Mouse (Mus musculus) activated CD4-positive, CD25-positive, alpha-beta regulatory T cell, adult 4 months (primary cell): ENCODE data around the gene Nol6. TPM values are rescaled to one million over a fixed set of nuclear protein-coding genes. Genes with fewer than 3 reads are reported as not detected.

Source experiments
- ATAC-seq: one replicate; pipeline ENCODE4 v1.8.0; 2017
- polyA plus RNA-seq, 2 experiments: library from polyadenylated mRNA; unstranded; fragments of 100-300 nt; shearing (Covaris generic); gene quantifications; one replicate each; pipeline ENCODE4 v1.2.1; 2017

Nol6 gene
- polyA plus RNA-seq, 2 experiments from 2014 or later = 11.8 to 19.0 TPM

GRCm38 (mm10) chr4:41118706-41119292, 5.5 kb downstream of the Nol6 start:
- no peak for ATAC-seq

- ATAC-seq = no peak
Observed at GRCm38 (mm10) chr4:41116817-41117216, 7.4 kb downstream of the Nol6 start.

- no peak for ATAC-seq
Observed at GRCm38 (mm10) chr4:41115793-41116192, 8.5 kb downstream of the Nol6 start.

- ATAC-seq = no peak
Observed at GRCm38 (mm10) chr4:41115074-41115473, 9.2 kb downstream of the Nol6 start.

GRCm38 (mm10) chr4:41114358-41115070, 9.7 kb downstream of the Nol6 start:
- no peak for ATAC-seq

- no peak for ATAC-seq
Observed at GRCm38 (mm10) chr4:41108717-41109425, 15.4 kb downstream of the Nol6 start.

GRCm38 (mm10) chr4:41107440-41107839, 16.8 kb downstream of the Nol6 start:
- no peak for ATAC-seq

- no peak for ATAC-seq
Observed at GRCm38 (mm10) chr4:41102901-41103300, 21.4 kb downstream of the Nol6 start.

GRCm38 (mm10) chr4:41100986-41101385, 23.3 kb downstream of the Nol6 start:
- ATAC-seq = no peak

GRCm38 (mm10) chr4:41098577-41098951, 25.7 kb downstream of the Nol6 start:
- no peak for ATAC-seq

- peak; percentile 57 for ATAC-seq
Observed at GRCm38 (mm10) chr4:41097871-41098576, 26.2 kb downstream of the Nol6 start, which contains the start of gene Aqp3. TSS of gene Aqp3 (minus strand) at chr4:41098183.

GRCm38 (mm10) chr4:41097381-41097780, 26.9 kb downstream of the Nol6 start:
- no peak for ATAC-seq

GRCm38 (mm10) chr4:41096794-41097193, 27.5 kb downstream of the Nol6 start:
- ATAC-seq = no peak

- no peak for ATAC-seq
Observed at GRCm38 (mm10) chr4:41096169-41096568, 28.1 kb downstream of the Nol6 start.

GRCm38 (mm10) chr4:41094361-41094760, 29.9 kb downstream of the Nol6 start:
- ATAC-seq = no peak

- ATAC-seq = no peak
Observed at GRCm38 (mm10) chr4:41092958-41093357, 31.3 kb downstream of the Nol6 start.

GRCm38 (mm10) chr4:41091391-41091790, 32.9 kb downstream of the Nol6 start:
- ATAC-seq = no peak

GRCm38 (mm10) chr4:41089705-41090104, 34.5 kb downstream of the Nol6 start:
- ATAC-seq = no peak

GRCm38 (mm10) chr4:41089189-41089588, 35.1 kb downstream of the Nol6 start:
- ATAC-seq = no peak

- no peak for ATAC-seq
Observed at GRCm38 (mm10) chr4:41087459-41088298, 36.6 kb downstream of the Nol6 start.

- ATAC-seq = no peak
Observed at GRCm38 (mm10) chr4:41086947-41087346, 37.3 kb downstream of the Nol6 start.

- no peak for ATAC-seq
Observed at GRCm38 (mm10) chr4:41084819-41085218, 39.4 kb downstream of the Nol6 start.
